Mouse (Mus musculus): ENCODE measurements at regions not wholly inside any gene's neighbourhood (a gene's known extent, or its start where the extent isn't known, plus 50 kb on each side); places are given as distances from the start of the nearest gene placed in this dataset.

GRCm38 (mm10) chr5:132876336-132876840, 333.2 kb upstream of the Auts2 start:
- Histone ChIP-seq H3K9me3 (replicated peaks) (no peaks in the 10 kb centered on the region), H3K4me2 (0 out of 2 replicates have a peak overlapping the region, but pooled peaks have one; percentile 13), H3K4me3 (replicated peaks) (no peak overlapping the region), H3K4me1 (peaks cover 10% of the 10 kb centered on the region), H3K9ac (replicated peaks) (no peak overlapping the region), H3K36me3 (no peaks in the 10 kb centered on the region), H3K27me3 (replicated peaks) (no peaks in the 10 kb centered on the region), H3K27ac (replicated peaks) (no peak overlapping the region)
- ATAC-seq (ENCODE audit: low FRiP score): no peak
- WGBS: 39% methylated on average over 6 of the region's 6 CpGs

- no peaks in the 10 kb centered on the region for H3K9me3 ChIP-seq (replicated peaks)
- ATAC-seq (ENCODE audit: low FRiP score): no peak
- WGBS: 54% methylated on average over 5 of the region's 5 CpGs
- no peaks in the 10 kb centered on the region for H3K36me3 ChIP-seq
- no peak overlapping the region for H3K9ac ChIP-seq (replicated peaks)
- H3K27me3 ChIP-seq (replicated peaks): no peaks in the 10 kb centered on the region
- H3K4me1 ChIP-seq: peaks cover 10% of the 10 kb centered on the region; the same call in 1 of the 2 replicates
- no peak overlapping the region for H3K4me3 ChIP-seq (replicated peaks)
- no peak overlapping the region for H3K27ac ChIP-seq (replicated peaks)
- no peak overlapping the region for H3K4me2 ChIP-seq
These were observed 315.8 kb upstream of the Auts2 start for GRCm38 (mm10) chr5:132858846-132859510.

- Histone ChIP-seq H3K4me3 (replicated peaks) (no peak overlapping the region), H3K9me3 (replicated peaks) (no peaks in the 10 kb centered on the region), H3K27ac (replicated peaks) (no peak overlapping the region), H3K4me1 (peaks cover 10% of the 10 kb centered on the region; the same call in 1 of the 2 replicates), H3K36me3 (no peaks in the 10 kb centered on the region), H3K4me2 (no peak overlapping the region), H3K27me3 (replicated peaks) (no peaks in the 10 kb centered on the region), H3K9ac (replicated peaks) (no peak overlapping the region)
- WGBS: 63% methylated on average over 4 of the region's 4 CpGs
- ATAC-seq (ENCODE audit: low FRiP score): no peak
These were observed 312.7 kb upstream of the Auts2 start for GRCm38 (mm10) chr5:132855619-132856510.

DNA sequence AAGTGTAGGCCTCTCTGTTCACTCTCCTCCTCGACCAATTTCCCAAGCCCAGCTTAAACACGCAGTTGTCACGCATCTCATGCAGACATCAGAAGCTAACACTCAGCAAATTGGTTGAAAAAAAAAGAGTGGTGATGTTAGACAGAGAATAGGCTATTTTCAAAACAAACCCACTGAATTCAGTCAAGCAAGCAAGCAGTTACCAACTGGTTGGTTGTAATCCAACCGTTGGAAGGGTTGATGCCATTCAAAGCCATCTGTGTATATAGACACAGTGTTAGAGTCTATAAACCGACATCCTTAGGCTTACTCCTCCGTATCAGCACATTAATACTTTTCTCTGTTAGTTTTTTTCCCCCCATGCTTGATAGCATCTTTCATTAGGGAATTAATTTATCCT, 307.6 kb upstream of the Auts2 start:
- no peak overlapping the region for H3K9ac ChIP-seq (replicated peaks)
- H3K4me1 ChIP-seq: peaks cover 6% of the 10 kb centered on the region; the same call in 1 of the 2 replicates
- H3K27me3 ChIP-seq (replicated peaks): no peaks in the 10 kb centered on the region
- no peak overlapping the region for H3K4me3 ChIP-seq (replicated peaks)
- H3K4me2 ChIP-seq: no peak overlapping the region
- H3K27ac ChIP-seq (replicated peaks): no peak overlapping the region
- no peaks in the 10 kb centered on the region for H3K9me3 ChIP-seq (replicated peaks)
- 66% methylated on average over 6 of the region's 6 CpGs for WGBS
- no peaks in the 10 kb centered on the region for H3K36me3 ChIP-seq
- no peak for ATAC-seq (ENCODE audit: low FRiP score)

DNA sequence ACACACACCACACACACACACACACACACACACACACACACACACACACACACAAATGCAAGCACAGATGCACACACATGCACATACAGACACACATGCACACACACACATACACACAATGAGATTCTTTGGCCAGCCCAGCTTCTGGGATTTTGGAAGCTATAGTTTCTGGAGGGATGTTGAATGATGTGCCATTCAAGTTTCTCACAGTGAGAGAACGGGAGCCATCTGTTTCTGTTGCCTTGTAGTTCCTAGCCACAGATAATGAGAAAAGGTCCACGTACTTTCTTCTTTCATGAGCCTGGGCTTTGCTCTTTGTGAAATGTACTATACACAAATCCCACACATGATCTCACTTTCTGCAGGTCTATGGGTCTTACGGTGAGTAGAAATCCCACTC, 304.9 kb upstream of the Auts2 start:
- ATAC-seq (ENCODE audit: low FRiP score): no peak
- Histone ChIP-seq H3K9ac (replicated peaks) (no peak overlapping the region), H3K4me1 (no peaks in the 10 kb centered on the region), H3K27ac (replicated peaks) (no peak overlapping the region), H3K9me3 (replicated peaks) (no peaks in the 10 kb centered on the region), H3K27me3 (replicated peaks) (no peaks in the 10 kb centered on the region), H3K4me2 (no peak overlapping the region), H3K36me3 (no peaks in the 10 kb centered on the region), H3K4me3 (replicated peaks) (no peak overlapping the region)
- 67% methylated on average over 3 of the region's 3 CpGs for WGBS

DNA sequence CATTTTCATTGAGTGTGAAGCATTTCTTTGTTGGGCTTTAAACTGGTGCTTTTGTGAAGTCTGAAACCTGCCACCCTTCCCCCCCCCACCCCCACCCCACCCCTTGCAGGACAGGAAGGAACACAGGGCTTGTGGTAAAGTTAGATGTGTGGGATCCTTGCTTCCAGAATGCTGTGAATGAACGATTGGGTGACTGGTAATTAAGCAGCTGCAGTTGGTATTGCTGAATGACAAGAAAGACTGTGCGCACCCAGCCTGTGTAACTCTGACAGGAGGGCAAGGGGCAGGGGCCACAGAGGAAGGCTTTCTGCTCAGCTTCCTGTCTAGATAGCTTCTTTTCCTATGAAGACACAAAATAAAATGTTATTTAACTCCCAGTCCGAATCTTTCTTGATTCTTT, 300.1 kb upstream of the Auts2 start:
- Histone ChIP-seq H3K9ac (replicated peaks) (no peak overlapping the region), H3K9me3 (replicated peaks) (no peaks in the 10 kb centered on the region), H3K4me1 (no peaks in the 10 kb centered on the region), H3K36me3 (no peaks in the 10 kb centered on the region), H3K27ac (replicated peaks) (no peak overlapping the region), H3K27me3 (replicated peaks) (no peaks in the 10 kb centered on the region), H3K4me2 (no peak overlapping the region), H3K4me3 (replicated peaks) (no peak overlapping the region)
- ATAC-seq (ENCODE audit: low FRiP score): no peak
- 65% methylated on average over 3 of the region's 3 CpGs for WGBS

DNA sequence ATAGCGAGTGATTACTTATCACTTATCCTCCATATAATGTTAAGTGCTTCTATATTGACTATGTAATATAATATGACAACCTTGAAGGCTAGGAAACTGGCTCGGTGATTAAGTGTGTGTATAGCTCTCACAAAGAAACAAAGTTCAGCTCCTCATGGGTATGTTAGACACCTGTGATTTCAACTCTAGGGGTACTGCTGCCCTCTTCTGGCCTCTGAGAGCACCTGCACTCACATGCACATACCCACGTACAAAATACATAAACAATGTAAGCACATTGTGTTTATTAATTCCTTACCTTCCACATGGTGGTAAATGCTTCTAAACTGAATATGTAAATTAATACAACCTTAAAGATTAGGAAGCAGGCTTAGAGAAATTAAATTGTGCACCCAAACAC, 298.6 kb upstream of the Auts2 start:
- H3K36me3 ChIP-seq: no peaks in the 10 kb centered on the region

GRCm38 (mm10) chr5:132837420-132837819, 294.3 kb upstream of the Auts2 start:
- 39% methylated on average over 2 of the region's 2 CpGs for WGBS
- Histone ChIP-seq H3K27me3 (replicated peaks) (no peaks in the 10 kb centered on the region), H3K27ac (replicated peaks) (no peak overlapping the region), H3K36me3 (no peaks in the 10 kb centered on the region), H3K9me3 (replicated peaks) (no peaks in the 10 kb centered on the region), H3K4me1 (no peaks in the 10 kb centered on the region), H3K4me3 (replicated peaks) (no peak overlapping the region), H3K9ac (replicated peaks) (no peak overlapping the region), H3K4me2 (no peak overlapping the region)
- no peak for ATAC-seq (ENCODE audit: low FRiP score)

More for the DNA sequence above, 298.6 kb upstream of the Auts2 start:
- H3K27ac ChIP-seq (replicated peaks): no peak overlapping the region
- no peaks in the 10 kb centered on the region for H3K9me3 ChIP-seq (replicated peaks)
- no peak overlapping the region for H3K9ac ChIP-seq (replicated peaks)
- H3K4me3 ChIP-seq (replicated peaks): no peak overlapping the region
- ATAC-seq (ENCODE audit: low FRiP score): no peak
- H3K4me2 ChIP-seq: no peak overlapping the region
- WGBS: 96% methylated on average over 3 of the region's 3 CpGs
- no peaks in the 10 kb centered on the region for H3K27me3 ChIP-seq (replicated peaks)
- no peaks in the 10 kb centered on the region for H3K4me1 ChIP-seq

GRCm38 (mm10) chr5:132828993-132829392, 285.8 kb upstream of the Auts2 start:
- H3K27me3 ChIP-seq (replicated peaks): no peaks in the 10 kb centered on the region
- no peak for ATAC-seq (ENCODE audit: low FRiP score)
- H3K4me3 ChIP-seq (replicated peaks): no peak overlapping the region
- H3K4me1 ChIP-seq: peaks cover 7% of the 10 kb centered on the region
- H3K9ac ChIP-seq (replicated peaks): no peak overlapping the region
- no peak overlapping the region for H3K27ac ChIP-seq (replicated peaks)
- H3K9me3 ChIP-seq (replicated peaks): no peaks in the 10 kb centered on the region
- no peak overlapping the region for H3K4me2 ChIP-seq
- H3K36me3 ChIP-seq: no peaks in the 10 kb centered on the region
- 75% methylated on average over 7 of the region's 7 CpGs for WGBS

GRCm38 (mm10) chr5:132827555-132828333, 284.6 kb upstream of the Auts2 start:
- no peak for ATAC-seq (ENCODE audit: low FRiP score)
- WGBS: 67% methylated on average over 10 of the region's 10 CpGs
- Histone ChIP-seq H3K27me3 (replicated peaks) (no peaks in the 10 kb centered on the region), H3K4me1 (peaks cover 7% of the 10 kb centered on the region), H3K4me3 (replicated peaks) (no peak overlapping the region), H3K4me2 (no peak overlapping the region), H3K9me3 (replicated peaks) (no peaks in the 10 kb centered on the region), H3K9ac (replicated peaks) (no peak overlapping the region), H3K27ac (replicated peaks) (no peak overlapping the region), H3K36me3 (no peaks in the 10 kb centered on the region)

- Histone ChIP-seq H3K36me3 (no peaks in the 10 kb centered on the region), H3K27me3 (replicated peaks) (no peaks in the 10 kb centered on the region), H3K4me3 (replicated peaks) (no peak overlapping the region), H3K27ac (replicated peaks) (no peak overlapping the region), H3K4me2 (no peak overlapping the region), H3K9ac (replicated peaks) (no peak overlapping the region), H3K9me3 (replicated peaks) (no peaks in the 10 kb centered on the region), H3K4me1 (peaks cover 7% of the 10 kb centered on the region)
- WGBS: 89% methylated on average over 5 of the region's 5 CpGs
- no peak for ATAC-seq (ENCODE audit: low FRiP score)
These were observed 282.9 kb upstream of the Auts2 start for GRCm38 (mm10) chr5:132826009-132826408.

Measured in neural tube, embryonic 15.5 days (tissue).